In genomic region chr5:140042002-140042611, GRCm38 (mm10) we compare ENCODE assay signal across 10 mouse cellular contexts.
A peak's percentile ranks its signal among the peaks of the same experiment; 100 is the strongest.
DNase-seq lines count a peak whose midpoint lies in the region; ATAC-seq lines count a peak whose summit lies in the region.
"Had no signal": no experiment of that assay in that cellular context is flagged by ENCODE, and none has a peak within 500 bp of the region (broad histone marks: within the 10 kb centered on the region; RNA-seq: fewer than 3 reads in every experiment).

No protein-coding gene starts in this region.

- peak; percentile 13; the same call in 1 of the 2 replicates for ATAC-seq in intestine, embryonic 16.5 days
- no peak for ATAC-seq in intestine, embryonic 15.5 days
- ATAC-seq in megakaryocyte, adult 5-6 weeks (ENCODE audit: poor library complexity, severe bottlenecking) = no peak

- no peak overlapping the region for H3K4me3 ChIP-seq in intestine, embryonic 16.5 days (ENCODE audit: low read length)
- no peak overlapping the region for H3K4me3 ChIP-seq in intestine, embryonic 15.5 days (replicated peaks)
- H3K4me3 ChIP-seq: midbrain, embryonic 12.5 days had no signal

- H3K4me2 ChIP-seq in intestine, embryonic 16.5 days (ENCODE audit: low read depth, low read length) = no peak overlapping the region
- no peak overlapping the region for H3K4me2 ChIP-seq in intestine, embryonic 15.5 days (replicated peaks)
- H3K4me2 ChIP-seq: midbrain, embryonic 12.5 days had no signal

- peaks cover 15% of the 10 kb centered on the region for H3K4me1 ChIP-seq in intestine, embryonic 16.5 days (ENCODE audit: control insufficient read depth, insufficient read depth, low read length)
- H3K4me1 ChIP-seq in intestine, embryonic 15.5 days (replicated peaks) = 0 out of 2 replicates have a peak, but pooled peaks cover 16% of the 10 kb centered on the region

- peak; percentile 37 to 53 for DNase-seq in right cerebral cortex, adult 2 months (ENCODE audit: low spot score in 2 of 2)
- no peak for DNase-seq in right cerebral cortex, postnatal 14 days
- peak; percentile 33 to 35 for DNase-seq in kidney, postnatal 4 days
- DNase-seq in thymus, postnatal 25 days = peak; percentile 20
- DNase-seq in Muller cell, postnatal 12 days (ENCODE audit: inconsistent ontology term) = no peak
- DNase-seq: spleen, adult 18-20 months had no signal

- no peaks in the 10 kb centered on the region for H3K9me3 ChIP-seq in intestine, embryonic 16.5 days (ENCODE audit: control insufficient read depth, low read length)
- no peaks in the 10 kb centered on the region for H3K9me3 ChIP-seq in intestine, embryonic 15.5 days
- H3K9me3 ChIP-seq: midbrain, embryonic 12.5 days had no signal

- no peak overlapping the region for H3K27ac ChIP-seq in intestine, embryonic 16.5 days (ENCODE audit: low read length)
- H3K27ac ChIP-seq in intestine, embryonic 15.5 days = no peak overlapping the region
- H3K27ac ChIP-seq: midbrain, embryonic 12.5 days had no signal

- 63% methylated on average over 3 of the region's 3 CpGs for WGBS in intestine, embryonic 16.5 days
- 72% methylated on average over 3 of the region's 3 CpGs for WGBS in intestine, embryonic 15.5 days

- no peaks in the 10 kb centered on the region for H3K27me3 ChIP-seq in intestine, embryonic 16.5 days (replicated peaks; ENCODE audit: control insufficient read depth, insufficient read depth, low read length)
- H3K27me3 ChIP-seq in intestine, embryonic 15.5 days (replicated peaks) = no peaks in the 10 kb centered on the region
- H3K27me3 ChIP-seq: midbrain, embryonic 12.5 days had no signal

- no peak overlapping the region for H3K9ac ChIP-seq in intestine, embryonic 16.5 days (ENCODE audit: low read depth, low read length)
- H3K9ac ChIP-seq in intestine, embryonic 15.5 days = no peak overlapping the region
- H3K9ac ChIP-seq: midbrain, embryonic 12.5 days had no signal

- H3K36me3 ChIP-seq in intestine, embryonic 16.5 days (ENCODE audit: control insufficient read depth, insufficient read depth, low read length) = no peaks in the 10 kb centered on the region
- no peaks in the 10 kb centered on the region for H3K36me3 ChIP-seq in intestine, embryonic 15.5 days

Comparison
In these comparisons a context has a peak if more than half of its experiments do, and no peak if none do; other contexts are left out.
1. DNase-seq: peak in right cerebral cortex, adult 2 months (2 of 2), kidney, postnatal 4 days (2 of 2) and thymus, postnatal 25 days (single experiment); none in right cerebral cortex, postnatal 14 days (single experiment) and Muller cell, postnatal 12 days (single experiment).